Comparison of ENCODE assay signal across 8 mouse cellular contexts in the genomic region with DNA sequence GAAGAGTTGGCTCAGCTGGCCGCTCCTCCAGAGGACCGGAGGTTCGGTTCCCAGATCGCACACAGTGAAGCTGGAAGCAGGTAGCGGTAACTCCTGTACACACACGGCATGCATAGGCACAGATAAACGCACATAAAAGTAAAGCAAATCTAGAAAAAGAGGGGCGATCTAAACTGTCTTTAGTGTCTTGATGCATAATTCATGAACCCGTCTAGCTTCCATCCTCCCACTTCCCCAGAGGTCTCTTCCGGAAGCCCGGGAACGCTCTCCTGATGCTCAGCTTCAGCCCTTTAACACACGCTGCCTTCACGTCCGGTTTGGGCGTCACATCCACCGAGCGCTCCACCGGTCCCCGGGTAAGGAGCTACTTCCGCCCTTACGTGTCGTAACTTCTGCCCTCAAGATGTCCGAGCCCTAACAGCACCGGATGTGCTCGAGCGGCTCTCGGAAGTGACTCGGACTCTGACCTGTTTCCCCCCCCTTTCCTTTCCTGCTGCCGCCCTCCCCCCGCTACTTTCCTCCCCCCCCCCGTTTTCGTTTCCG. TPM values are rescaled to one million over a fixed set of nuclear protein-coding genes. Genes with fewer than 3 reads are reported as not detected.
DNase-seq lines count a peak whose midpoint lies in the region; ATAC-seq and TF ChIP-seq lines count a peak whose summit lies in the region.

No protein-coding gene starts in this region.

- peak overlapping the region; percentile 75 for H3K9ac ChIP-seq in heart, embryonic 15.5 days
- H3K9ac ChIP-seq in liver, embryonic 14.5 days (replicated peaks), result peak overlapping the region; percentile 91
- peak overlapping the region; percentile 94 for H3K9ac ChIP-seq in neural tube, embryonic 11.5 days (ENCODE audit: low read length)
- H3K9ac ChIP-seq in stomach, postnatal 0 days (ENCODE audit: low read length), result peak overlapping the region; percentile 94

- TF ChIP-seq EP300 in liver, embryonic 14.5 days (IDR thresholded peaks at IDR 0.05; ENCODE audit: low read depth), result no peak
- peak; percentile 50 for TF ChIP-seq EP300 in stomach, postnatal 0 days (optimal IDR thresholded peaks at IDR 0.05)

- WGBS in forebrain, embryonic 10.5 days, result under 1% methylated on average over 34 of the region's 34 CpGs
- WGBS in heart, embryonic 15.5 days, result under 1% methylated on average over 30 of the region's 34 CpGs
- under 1% methylated on average over 33 of the region's 34 CpGs for WGBS in liver, embryonic 14.5 days (ENCODE audit: insufficient replicate concordance)
- WGBS in neural tube, embryonic 11.5 days, result 0% methylated on average over 32 of the region's 34 CpGs
- WGBS in stomach, postnatal 0 days, result under 1% methylated on average over 32 of the region's 34 CpGs

- no peaks in the 10 kb centered on the region; the same call in 1 of the 2 replicates for H3K27me3 ChIP-seq in forebrain, embryonic 10.5 days (ENCODE audit: poor library complexity, severe bottlenecking)
- peaks cover 1% of the 10 kb centered on the region; the same call in 1 of the 2 replicates for H3K27me3 ChIP-seq in heart, embryonic 15.5 days
- H3K27me3 ChIP-seq in liver, embryonic 14.5 days (ENCODE audit: control insufficient read depth, insufficient read depth, low read length), result no peaks in the 10 kb centered on the region; the same call in 1 of the 2 replicates
- no peaks in the 10 kb centered on the region for H3K27me3 ChIP-seq in neural tube, embryonic 11.5 days (ENCODE audit: control insufficient read depth, insufficient read depth, low read length)
- no peaks in the 10 kb centered on the region for H3K27me3 ChIP-seq in stomach, postnatal 0 days (ENCODE audit: control insufficient read depth, insufficient read depth, low read length)

- no peak for TF ChIP-seq CTCF in liver, embryonic 14.5 days (IDR thresholded peaks at IDR 0.05; ENCODE audit: low read depth)
- peak; percentile 10; the same call in 1 of the 2 replicates for TF ChIP-seq CTCF in stomach, postnatal 0 days (IDR thresholded peaks at IDR 0.05; ENCODE audit: low read depth)

- peak overlapping the region; percentile 92 for H3K4me3 ChIP-seq in forebrain, embryonic 10.5 days
- peak overlapping the region; percentile 59 for H3K4me3 ChIP-seq in heart, embryonic 15.5 days
- H3K4me3 ChIP-seq in liver, embryonic 14.5 days (ENCODE audit: insufficient read depth in 1 of 2, low read depth in 2 of 2, low read length in 2 of 2), result peak overlapping the region; percentile 89 to 97
- H3K4me3 ChIP-seq in neural tube, embryonic 11.5 days (ENCODE audit: low read depth, low read length), result peak overlapping the region; percentile 90
- peak overlapping the region; percentile 83 for H3K4me3 ChIP-seq in stomach, postnatal 0 days (ENCODE audit: low read depth, low read length)

- H3K27ac ChIP-seq in forebrain, embryonic 10.5 days, result peak overlapping the region; percentile 99
- H3K27ac ChIP-seq in heart, embryonic 15.5 days, result peak overlapping the region; percentile 95
- H3K27ac ChIP-seq in liver, embryonic 14.5 days, result peak overlapping the region; percentile 86
- peak overlapping the region; percentile 99 for H3K27ac ChIP-seq in neural tube, embryonic 11.5 days (ENCODE audit: low read depth, low read length)
- peak overlapping the region; percentile 99 for H3K27ac ChIP-seq in stomach, postnatal 0 days (replicated peaks)

- peak overlapping the region; percentile 77 for H3K4me2 ChIP-seq in heart, embryonic 15.5 days
- peak overlapping the region; percentile 94 for H3K4me2 ChIP-seq in liver, embryonic 14.5 days (ENCODE audit: low read depth)
- peak overlapping the region; percentile 57 for H3K4me2 ChIP-seq in neural tube, embryonic 11.5 days (ENCODE audit: low read depth)
- H3K4me2 ChIP-seq in stomach, postnatal 0 days (replicated peaks; ENCODE audit: low read depth), result peak overlapping the region; percentile 72

- H3K9me3 ChIP-seq in forebrain, embryonic 10.5 days, result no peaks in the 10 kb centered on the region
- no peaks in the 10 kb centered on the region for H3K9me3 ChIP-seq in heart, embryonic 15.5 days (replicated peaks)
- no peaks in the 10 kb centered on the region for H3K9me3 ChIP-seq in liver, embryonic 14.5 days (ENCODE audit: control insufficient read depth, low read length)
- H3K9me3 ChIP-seq in neural tube, embryonic 11.5 days (ENCODE audit: control insufficient read depth, low read length), result no peaks in the 10 kb centered on the region
- H3K9me3 ChIP-seq in stomach, postnatal 0 days (ENCODE audit: control insufficient read depth, low read length), result no peaks in the 10 kb centered on the region

- H3K36me3 ChIP-seq in forebrain, embryonic 10.5 days (replicated peaks), result peaks cover 32% of the 10 kb centered on the region
- peaks cover 14% of the 10 kb centered on the region; the same call in 1 of the 2 replicates for H3K36me3 ChIP-seq in heart, embryonic 15.5 days
- peaks cover 16% of the 10 kb centered on the region for H3K36me3 ChIP-seq in liver, embryonic 14.5 days (replicated peaks; ENCODE audit: control insufficient read depth, insufficient read depth, low read depth)
- H3K36me3 ChIP-seq in neural tube, embryonic 11.5 days (ENCODE audit: control insufficient read depth, insufficient read depth, low read length), result no peaks in the 10 kb centered on the region
- H3K36me3 ChIP-seq in stomach, postnatal 0 days (ENCODE audit: control insufficient read depth, insufficient read depth, low read length), result no peaks in the 10 kb centered on the region

- H3K4me1 ChIP-seq in forebrain, embryonic 10.5 days, result peaks cover 36% of the 10 kb centered on the region
- peaks cover 41% of the 10 kb centered on the region for H3K4me1 ChIP-seq in heart, embryonic 15.5 days (replicated peaks)
- H3K4me1 ChIP-seq in liver, embryonic 14.5 days (replicated peaks; ENCODE audit: control insufficient read depth in 2 of 2, insufficient read depth in 2 of 2, low read length in 1 of 2), result peaks cover 6 to 13% of the 10 kb centered on the region in 2 experiments
- peaks cover 5% of the 10 kb centered on the region for H3K4me1 ChIP-seq in neural tube, embryonic 11.5 days (ENCODE audit: control insufficient read depth, insufficient read depth, low read length)
- H3K4me1 ChIP-seq in stomach, postnatal 0 days (replicated peaks; ENCODE audit: control insufficient read depth, insufficient read depth), result no peaks in the 10 kb centered on the region

- peak; percentile 96 for DNase-seq in CD8-positive naive resting alpha-beta T cell, adult 2 months (ENCODE audit: low read depth in 2 of 2, low spot score in 2 of 2)
- DNase-seq in c-Kit-positive CD71-negative TER-119-negative erythroid progenitor cells, embryonic 14.5 days (ENCODE audit: low read depth), result peak; percentile 95
- DNase-seq in forebrain, embryonic 10.5 days (ENCODE audit: extremely low spot score, low spot score), result peak; percentile 99
- peak; percentile 97 to 100 for DNase-seq in kidney, postnatal 25 days
- peak; percentile 95 to 96 (median 96) for DNase-seq in liver, embryonic 14.5 days (ENCODE audit: low read depth in 3 of 3, low spot score in 3 of 3)
- DNase-seq in neural tube, embryonic 11.5 days (ENCODE audit: low spot score), result peak; percentile 96
- peak; percentile 97 for DNase-seq in stomach, postnatal 0 days (ENCODE audit: low spot score)

- ATAC-seq in heart, embryonic 15.5 days (replicated peaks; ENCODE audit: insufficient number of reproducible peaks, insufficient read depth, low FRiP score, low read depth), result peak; percentile 97
- peak; percentile 97 for ATAC-seq in liver, embryonic 14.5 days (ENCODE audit: insufficient read depth)
- peak; percentile 97 for ATAC-seq in neural tube, embryonic 11.5 days (ENCODE audit: insufficient read depth, low FRiP score, low TSS enrichment)
- ATAC-seq in stomach, postnatal 0 days (ENCODE audit: low FRiP score, low TSS enrichment), result peak; percentile 98

RNA-seq across cellular contexts. Expression of a gene that starts 0.3 kb away (rescaled TPM):
- 8.2 and 12.1 TPM in 2 replicates for polyA plus RNA-seq in forebrain, embryonic 10.5 days (2016; fragmentation: Nextera tagmentation; extraction: Ambion mirVana)
- polyA plus RNA-seq in heart, embryonic 15.5 days (2015; fragmentation: Nextera tagmentation; extraction: Ambion mirVana), result 9.0 and 12.4 TPM in 2 replicates
- polyA plus RNA-seq in liver, embryonic 14.5 days (2012; rRNA removed), result 20.2 and 22.2 TPM in 2 replicates
- polyA plus RNA-seq in liver, embryonic 14.5 days (2014; fragmentation: Nextera tagmentation; extraction: Ambion mirVana), result 2.9 and 3.1 TPM in 2 replicates
- polyA plus RNA-seq in neural tube, embryonic 11.5 days (2014; fragmentation: Nextera tagmentation; extraction: Ambion mirVana), result 9.7 and 10.2 TPM in 2 replicates
- polyA plus RNA-seq in stomach, postnatal 0 days (2015; fragmentation: Nextera tagmentation; extraction: Ambion mirVana), result 7.0 and 7.2 TPM in 2 replicates

RNA-seq across cellular contexts. Expression of a gene that starts 12.2 kb away (rescaled TPM):
- polyA plus RNA-seq in forebrain, embryonic 10.5 days (2016; fragmentation: Nextera tagmentation; extraction: Ambion mirVana), result 1.4 and 1.7 TPM in 2 replicates
- 0.62 and 1.1 TPM in 2 replicates for polyA plus RNA-seq in heart, embryonic 15.5 days (2015; fragmentation: Nextera tagmentation; extraction: Ambion mirVana)
- polyA plus RNA-seq in liver, embryonic 14.5 days (2012; rRNA removed), result 0.07 and 0.09 TPM in 2 replicates
- not detected in 2 replicates for polyA plus RNA-seq in liver, embryonic 14.5 days (2014; fragmentation: Nextera tagmentation; extraction: Ambion mirVana)
- 1.7 and 2.6 TPM in 2 replicates for polyA plus RNA-seq in neural tube, embryonic 11.5 days (2014; fragmentation: Nextera tagmentation; extraction: Ambion mirVana)
- 3.1 and 4.0 TPM in 2 replicates for polyA plus RNA-seq in stomach, postnatal 0 days (2015; fragmentation: Nextera tagmentation; extraction: Ambion mirVana)

RNA-seq across cellular contexts. Expression of a gene that starts 30.9 kb away (rescaled TPM):
- 117 and 121 TPM in 2 replicates for polyA plus RNA-seq in forebrain, embryonic 10.5 days (2016; fragmentation: Nextera tagmentation; extraction: Ambion mirVana)
- polyA plus RNA-seq in heart, embryonic 15.5 days (2015; fragmentation: Nextera tagmentation; extraction: Ambion mirVana), result 79.2 and 83.1 TPM in 2 replicates
- polyA plus RNA-seq in liver, embryonic 14.5 days (2012; rRNA removed), result 14.1 and 17.9 TPM in 2 replicates
- 17.2 and 21.9 TPM in 2 replicates for polyA plus RNA-seq in liver, embryonic 14.5 days (2014; fragmentation: Nextera tagmentation; extraction: Ambion mirVana)
- 130 and 132 TPM in 2 replicates for polyA plus RNA-seq in neural tube, embryonic 11.5 days (2014; fragmentation: Nextera tagmentation; extraction: Ambion mirVana)
- polyA plus RNA-seq in stomach, postnatal 0 days (2015; fragmentation: Nextera tagmentation; extraction: Ambion mirVana), result 72.5 and 77.4 TPM in 2 replicates

RNA-seq across cellular contexts. Expression of a gene that starts 40.8 kb away (rescaled TPM):
- polyA plus RNA-seq in forebrain, embryonic 10.5 days (2016; fragmentation: Nextera tagmentation; extraction: Ambion mirVana), result 12.8 and 12.9 TPM in 2 replicates
- 5.2 and 7.1 TPM in 2 replicates for polyA plus RNA-seq in heart, embryonic 15.5 days (2015; fragmentation: Nextera tagmentation; extraction: Ambion mirVana)
- 2.1 and 3.1 TPM in 2 replicates for polyA plus RNA-seq in liver, embryonic 14.5 days (2012; rRNA removed)
- polyA plus RNA-seq in liver, embryonic 14.5 days (2014; fragmentation: Nextera tagmentation; extraction: Ambion mirVana), result 1.3 and 2.0 TPM in 2 replicates
- 10.9 and 11.7 TPM in 2 replicates for polyA plus RNA-seq in neural tube, embryonic 11.5 days (2014; fragmentation: Nextera tagmentation; extraction: Ambion mirVana)
- polyA plus RNA-seq in stomach, postnatal 0 days (2015; fragmentation: Nextera tagmentation; extraction: Ambion mirVana), result 2.5 and 2.6 TPM in 2 replicates

RNA-seq across cellular contexts. Expression of a gene that starts 43.3 kb away (rescaled TPM):
- polyA plus RNA-seq in forebrain, embryonic 10.5 days (2016; fragmentation: Nextera tagmentation; extraction: Ambion mirVana), result 136 and 143 TPM in 2 replicates
- 129 and 139 TPM in 2 replicates for polyA plus RNA-seq in heart, embryonic 15.5 days (2015; fragmentation: Nextera tagmentation; extraction: Ambion mirVana)
- 57.8 and 62.6 TPM in 2 replicates for polyA plus RNA-seq in liver, embryonic 14.5 days (2012; rRNA removed)
- polyA plus RNA-seq in liver, embryonic 14.5 days (2014; fragmentation: Nextera tagmentation; extraction: Ambion mirVana), result 51.5 and 52.6 TPM in 2 replicates
- polyA plus RNA-seq in neural tube, embryonic 11.5 days (2014; fragmentation: Nextera tagmentation; extraction: Ambion mirVana), result 110 and 118 TPM in 2 replicates
- 114 and 121 TPM in 2 replicates for polyA plus RNA-seq in stomach, postnatal 0 days (2015; fragmentation: Nextera tagmentation; extraction: Ambion mirVana)

Comparison
In these comparisons a context has a peak if more than half of its experiments do, and no peak if none do; other contexts are left out.
1. Peak in every context shown above with its lines: DNase-seq, ATAC-seq, H3K4me3 ChIP-seq and H3K27ac ChIP-seq.